Mouse (Mus musculus) lung, postnatal 36 days (tissue): ENCODE measurements at regions not wholly inside any gene's neighbourhood (a gene's known extent, or its start where the extent isn't known, plus 50 kb on each side); places are given as distances from the start of the nearest gene placed in this dataset.
A peak's percentile ranks its signal among the peaks of the same experiment; 100 is the strongest.

ENCODE experiments used
- DNase-seq: peaks from one replicate; pipeline ENCODE4 v3.0.0; 2022; ENCODE audit warnings: mixed read lengths

- DNase-seq, result no peak
Observed at GRCm38 (mm10) chr1:122273579-122273978, 705.8 kb upstream of the Ddx18 start.

- no peak for DNase-seq
Observed at GRCm38 (mm10) chr1:122243031-122243430, 675.2 kb upstream of the Ddx18 start.

GRCm38 (mm10) chr1:122241511-122241910 is 673.7 kb upstream of the Ddx18 start:
- DNase-seq, result no peak

GRCm38 (mm10) chr1:122230442-122230841 is 662.7 kb upstream of the Ddx18 start:
- DNase-seq, result no peak

DNA sequence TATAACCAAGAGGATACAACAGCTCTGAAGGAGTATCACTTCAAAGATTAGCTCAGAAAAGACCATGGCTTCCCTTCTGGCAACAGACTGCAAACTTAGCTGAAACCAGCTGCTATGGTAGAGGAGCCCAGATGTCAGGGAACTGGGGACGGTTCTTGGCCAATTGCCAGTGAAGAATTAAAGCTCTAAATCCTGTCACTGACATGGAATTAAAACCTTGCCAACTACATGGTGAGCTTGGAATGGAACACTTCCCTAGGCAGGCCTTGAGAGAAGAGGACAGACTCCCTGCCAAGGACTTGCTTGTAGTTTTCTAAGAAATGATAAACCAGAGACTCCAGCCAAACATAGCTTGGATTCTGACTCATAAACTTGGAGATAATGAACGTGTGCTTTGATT is 644.7 kb upstream of the Ddx18 start:
- DNase-seq, result peak; percentile 34

DNA sequence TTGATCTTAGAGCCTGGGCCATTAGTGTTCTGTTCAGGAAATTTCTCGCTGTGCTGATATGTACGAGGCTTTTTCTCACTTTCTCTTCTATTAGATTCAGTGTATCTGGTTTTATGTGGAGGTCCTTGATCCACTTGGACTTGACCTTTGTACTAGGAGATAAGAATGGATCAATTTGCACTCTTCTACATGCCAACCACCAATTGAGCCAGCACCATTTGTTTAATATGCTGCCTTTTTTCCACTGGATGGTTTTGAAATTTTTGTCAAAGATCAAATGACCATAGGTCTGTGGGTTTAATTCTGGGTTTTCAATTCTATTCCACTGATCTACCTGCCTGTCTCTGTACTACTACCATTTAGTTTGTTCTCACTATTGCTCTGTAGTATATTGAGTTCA is 640.8 kb upstream of the Ddx18 start:
- DNase-seq, result no peak

DNA sequence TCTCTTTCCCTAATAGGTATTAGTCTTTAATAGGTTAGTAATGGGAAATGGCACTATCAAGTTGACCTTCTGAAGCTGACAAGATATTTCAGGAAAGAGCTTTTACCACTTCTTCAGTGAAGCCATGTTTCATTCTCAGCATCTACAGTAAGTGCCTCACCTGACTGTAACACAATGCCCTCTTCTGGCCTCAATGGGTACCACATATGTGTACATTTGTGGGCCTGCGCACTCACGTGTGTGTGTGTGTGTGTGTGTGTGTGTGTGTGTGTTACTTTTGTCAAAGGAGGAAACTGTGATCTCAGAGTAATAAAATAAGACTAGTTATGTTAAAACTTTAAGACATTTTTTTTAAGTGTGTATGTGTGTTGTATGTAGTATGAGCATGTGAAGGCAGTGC is 601.8 kb upstream of the Ddx18 start:
- DNase-seq, result no peak

GRCm38 (mm10) chr1:122161798-122162197 is 594.0 kb upstream of the Ddx18 start:
- DNase-seq, result no peak

GRCm38 (mm10) chr1:122141362-122141761 is 573.6 kb upstream of the Ddx18 start:
- no peak for DNase-seq

DNA sequence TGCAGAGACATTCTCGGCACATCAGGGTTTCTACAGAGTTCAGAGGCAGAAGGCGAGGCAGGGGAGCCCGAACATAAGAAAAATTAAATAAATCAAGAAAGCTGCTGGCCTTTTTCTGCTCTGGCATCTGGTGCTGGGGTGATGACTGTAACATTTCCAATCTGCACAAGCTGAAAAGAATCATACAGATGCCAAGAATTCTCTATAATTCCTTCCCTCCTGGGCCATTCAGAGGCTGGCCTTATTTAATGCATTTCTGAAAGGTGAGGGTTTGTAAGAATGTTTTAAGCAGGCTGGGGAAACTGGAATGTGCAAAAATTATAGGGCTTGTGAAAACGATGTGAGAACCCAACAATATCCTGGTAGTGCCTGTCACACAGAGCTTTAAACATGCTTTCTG is 556.2 kb upstream of the Ddx18 start:
- no peak for DNase-seq

DNA sequence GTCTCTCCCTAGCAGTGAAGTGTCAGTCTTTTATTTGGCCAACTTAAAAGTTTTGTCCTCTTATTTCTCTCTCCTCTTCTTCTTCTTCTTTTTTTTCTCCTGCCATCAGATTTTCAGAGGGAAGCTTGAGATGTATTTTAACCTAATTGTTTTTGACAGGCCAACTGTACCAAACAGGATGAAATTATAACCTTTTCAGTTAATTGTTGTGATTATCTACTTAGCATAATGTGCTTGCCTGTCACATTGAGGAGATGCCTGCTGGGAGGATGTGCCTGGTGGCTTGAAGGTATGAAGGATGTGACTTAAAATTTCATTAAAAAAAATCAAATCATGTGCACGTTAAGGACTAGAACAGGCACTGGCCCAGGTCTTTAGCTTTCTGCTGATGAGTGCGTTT is 527.9 kb upstream of the Ddx18 start:
- DNase-seq, result no peak

DNA sequence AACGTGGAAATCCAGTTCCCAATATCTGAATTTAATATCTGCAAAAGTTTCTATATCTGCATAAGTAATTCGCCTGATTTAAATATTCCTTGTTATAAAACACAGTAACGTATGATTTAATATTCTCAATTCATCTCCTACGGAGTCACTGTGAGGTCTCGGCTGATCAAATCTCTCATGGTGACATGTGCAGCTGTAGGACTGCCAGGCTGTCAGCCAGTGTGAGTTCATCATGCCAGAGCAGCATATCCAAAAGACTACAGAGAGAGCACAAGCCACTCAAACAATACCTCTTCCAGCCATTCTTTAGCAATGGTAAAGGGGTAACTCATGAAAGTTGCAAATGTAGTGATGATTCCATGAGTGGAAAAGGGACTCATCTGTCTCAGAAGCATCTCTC is 514.7 kb upstream of the Ddx18 start:
- DNase-seq, result no peak

- no peak for DNase-seq
Observed at GRCm38 (mm10) chr1:122076085-122076484, 508.3 kb upstream of the Ddx18 start.

DNA sequence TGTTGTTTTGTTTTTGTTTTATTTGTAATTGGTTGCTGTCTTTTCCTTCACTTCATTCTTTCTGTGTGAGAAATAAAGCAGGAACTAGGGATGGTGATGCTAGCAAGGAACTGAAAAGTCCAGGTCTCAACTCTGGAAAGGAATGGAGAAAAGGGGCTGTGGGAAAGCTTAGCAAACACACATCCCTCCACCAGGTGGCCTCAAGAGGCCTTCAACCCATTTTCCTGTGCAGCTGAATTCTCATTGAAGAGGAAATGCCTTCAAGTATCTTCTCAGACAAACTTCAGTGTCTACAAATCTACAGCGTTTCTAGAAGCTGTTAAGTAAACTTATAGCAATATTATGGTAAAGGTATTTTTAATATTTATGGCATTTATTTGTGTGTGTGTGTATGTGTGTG is 487.4 kb upstream of the Ddx18 start:
- no peak for DNase-seq

- no peak for DNase-seq
Observed at GRCm38 (mm10) chr1:122048112-122048725, 480.4 kb upstream of the Ddx18 start.

DNA sequence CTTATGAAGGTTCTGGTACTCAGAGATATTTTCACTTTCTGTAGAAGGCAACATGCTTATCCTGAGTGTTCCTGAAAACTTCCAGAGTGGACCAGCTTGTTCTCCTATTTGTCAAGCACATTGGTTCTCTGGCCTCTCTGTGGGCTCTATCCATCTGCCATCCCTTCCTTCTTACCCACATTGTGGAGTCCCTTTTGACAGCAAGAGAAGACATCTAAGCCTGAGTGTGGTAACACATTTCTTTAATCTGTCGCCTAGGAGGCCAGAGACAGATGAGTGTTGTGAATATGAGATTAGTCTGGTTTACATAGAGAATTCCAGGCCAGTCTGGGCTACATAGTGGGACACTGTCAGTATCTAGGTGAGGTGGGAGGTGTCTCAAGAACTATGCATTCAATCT is 476.1 kb upstream of the Ddx18 start:
- DNase-seq, result no peak

DNA sequence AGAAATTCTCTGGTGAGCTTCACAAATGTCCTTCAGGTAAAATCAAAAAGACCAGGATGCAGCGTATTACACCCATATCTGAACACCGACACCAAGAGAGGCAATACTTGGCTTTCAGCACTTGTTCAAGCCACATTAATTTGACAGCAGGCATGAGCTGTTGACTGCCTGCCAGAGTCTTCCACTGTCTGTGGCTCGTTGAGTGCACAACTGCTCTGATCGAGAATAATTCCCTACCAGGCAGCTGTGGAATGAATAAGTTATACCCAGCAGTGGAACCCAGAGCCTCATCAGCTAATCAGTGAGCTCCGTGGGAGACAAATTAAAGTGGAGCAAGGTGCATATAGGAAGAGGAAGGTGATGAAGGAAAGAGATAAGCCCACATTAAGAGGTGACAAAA is 475.3 kb upstream of the Ddx18 start:
- peak; percentile 0 for DNase-seq

DNA sequence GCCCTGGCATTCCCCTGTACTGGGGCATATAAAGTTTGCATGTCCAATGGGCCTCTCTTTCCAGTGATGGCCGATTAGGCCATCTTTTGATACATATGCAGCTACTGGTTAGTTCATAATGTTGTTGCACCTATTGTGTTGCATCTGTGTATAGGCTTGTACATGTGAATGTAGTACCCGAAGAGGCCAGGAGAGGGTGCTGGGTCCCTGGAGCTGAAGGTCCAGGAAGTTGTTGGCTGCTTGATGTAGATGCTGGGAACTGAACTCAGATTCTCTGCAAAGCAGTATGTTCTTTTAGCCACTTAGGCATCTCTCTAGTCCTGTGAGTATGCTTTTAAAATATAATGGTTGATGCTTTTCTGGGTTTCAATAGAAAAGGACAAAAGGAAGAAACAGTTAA is 440.0 kb upstream of the Ddx18 start:
- no peak for DNase-seq

DNA sequence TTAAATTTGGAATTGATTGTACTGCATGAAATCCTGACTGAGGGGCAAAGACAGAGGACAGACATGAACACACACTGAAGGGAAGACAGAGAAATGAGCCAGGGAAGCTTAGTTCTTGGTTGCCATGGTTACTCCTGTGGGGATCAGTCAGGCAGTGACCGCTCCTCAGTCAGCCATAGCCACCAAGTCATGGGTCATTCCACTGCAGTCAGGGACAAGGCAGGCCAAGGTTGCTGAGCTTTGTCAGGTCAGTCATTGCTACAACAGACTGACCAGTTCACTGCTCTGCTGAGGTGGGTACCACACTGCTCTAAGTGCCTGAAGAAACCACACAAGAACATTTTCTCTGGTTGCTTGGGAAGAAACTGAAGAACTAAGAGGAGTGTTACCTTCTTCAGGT is 428.7 kb upstream of the Ddx18 start:
- DNase-seq, result no peak

DNA sequence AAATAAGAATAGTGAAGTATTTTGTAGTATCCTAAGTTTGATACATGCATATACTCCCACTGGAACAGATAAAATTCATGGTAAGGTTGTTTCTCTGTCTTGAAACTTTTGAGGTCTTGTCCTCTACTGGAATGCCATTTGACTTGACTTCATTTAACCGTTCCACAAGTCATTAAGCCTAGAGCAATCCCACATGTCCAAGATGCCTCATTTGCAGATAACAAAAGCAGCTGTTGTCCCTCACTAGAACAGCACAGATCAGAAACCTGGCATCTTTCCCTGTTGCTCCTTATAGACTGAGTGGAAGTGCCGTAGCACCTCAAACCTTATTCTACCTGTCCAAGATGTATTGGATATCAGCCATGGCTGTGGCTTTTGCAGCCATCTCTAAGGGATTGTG is 422.9 kb upstream of the Ddx18 start:
- DNase-seq, result no peak

DNA sequence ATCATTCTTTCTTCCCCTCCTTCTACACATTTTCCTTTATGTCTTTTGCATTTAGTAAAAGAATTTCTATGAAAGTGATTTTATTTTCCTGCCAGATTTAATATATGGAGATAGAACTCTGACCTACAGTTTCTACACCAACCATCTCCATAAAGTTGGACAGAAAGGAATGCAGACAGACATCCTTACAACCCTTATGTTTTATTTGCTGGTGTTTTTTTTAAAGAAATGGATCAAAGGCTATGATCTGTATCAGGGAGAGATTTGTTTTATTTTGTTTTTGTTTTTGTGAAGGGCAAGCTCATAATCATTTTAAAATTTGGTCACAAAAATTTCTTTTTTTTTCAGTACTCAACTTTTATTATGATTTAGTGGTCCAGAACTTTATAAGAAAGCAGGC is 391.2 kb upstream of the Ddx18 start:
- DNase-seq, result no peak

DNA sequence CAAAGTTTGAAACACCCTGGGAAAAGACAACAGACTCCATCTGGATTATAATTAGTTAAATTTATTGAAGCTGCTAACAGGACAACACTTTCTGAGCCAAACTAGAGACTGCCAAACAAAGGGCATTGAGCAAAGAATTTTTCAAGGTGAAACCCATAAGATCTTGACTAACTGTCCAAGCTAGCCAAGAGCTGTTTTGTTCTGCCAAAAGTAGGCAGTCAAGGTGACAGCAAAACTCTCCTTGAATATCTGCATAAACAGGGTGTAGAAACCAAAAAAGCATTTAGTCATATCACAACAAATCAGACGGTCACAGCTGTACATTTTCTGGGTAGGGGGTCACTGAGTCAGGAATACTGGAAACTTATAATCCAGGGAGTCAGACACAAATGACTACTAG is 368.1 kb upstream of the Ddx18 start:
- no peak for DNase-seq
